8 mouse cellular contexts compared by ENCODE assay signal in genomic region chr2:25863337-25864131, GRCm38 (mm10). TPM values are rescaled to one million over a fixed set of nuclear protein-coding genes. Genes with fewer than 3 reads are reported as not detected.
DNase-seq lines count a peak whose midpoint lies in the region; ATAC-seq and TF ChIP-seq lines count a peak whose summit lies in the region.

Gene Kcnt1 (plus strand): TSS chr2:25863734.

- H3K36me3 ChIP-seq in megakaryocyte, embryonic 14.5 days (replicated peaks; ENCODE audit: low read length), result no peaks in the 10 kb centered on the region
- H3K36me3 ChIP-seq in heart, embryonic 15.5 days, result no peaks in the 10 kb centered on the region
- no peaks in the 10 kb centered on the region for H3K36me3 ChIP-seq in lung, embryonic 14.5 days (ENCODE audit: insufficient read depth)

- H3K9me3 ChIP-seq in megakaryocyte, embryonic 14.5 days, result peaks cover 11% of the 10 kb centered on the region
- no peaks in the 10 kb centered on the region for H3K9me3 ChIP-seq in heart, embryonic 15.5 days (replicated peaks)
- no peaks in the 10 kb centered on the region for H3K9me3 ChIP-seq in lung, embryonic 14.5 days (ENCODE audit: low read depth, low read length)

- no peak within 1 kb of the TSS for H3K9ac ChIP-seq in heart, embryonic 15.5 days
- H3K9ac ChIP-seq in lung, embryonic 14.5 days, result peak within 1 kb of the TSS; percentile 26; the same call in 1 of the 2 replicates

- peaks cover 90% of the 10 kb centered on the region for H3K27me3 ChIP-seq in megakaryocyte, embryonic 14.5 days (replicated peaks)
- peaks cover 59% of the 10 kb centered on the region for H3K27me3 ChIP-seq in heart, embryonic 15.5 days
- peaks cover 28% of the 10 kb centered on the region for H3K27me3 ChIP-seq in lung, embryonic 14.5 days (ENCODE audit: insufficient read depth, low read length)

- peak within 1 kb of the TSS; percentile 80 for H3K4me2 ChIP-seq in heart, embryonic 15.5 days
- peak within 1 kb of the TSS; percentile 88 for H3K4me2 ChIP-seq in lung, embryonic 14.5 days

- H3K4me1 ChIP-seq in megakaryocyte, embryonic 14.5 days, result peaks cover 29% of the 10 kb centered on the region
- H3K4me1 ChIP-seq in heart, embryonic 15.5 days (replicated peaks), result peaks cover 15% of the 10 kb centered on the region
- peaks cover 8% of the 10 kb centered on the region; the same call in 1 of the 2 replicates for H3K4me1 ChIP-seq in lung, embryonic 14.5 days (ENCODE audit: insufficient read depth)

- no peak for TF ChIP-seq CTCF in lung, embryonic 14.5 days (IDR thresholded peaks at IDR 0.05; ENCODE audit: low read depth)

- peak; percentile 72 to 80 for DNase-seq in cerebellum, postnatal 25 days
- peak; percentile 65 for DNase-seq in kidney, postnatal 14 days
- peak; percentile 70 for DNase-seq in lung, embryonic 14.5 days
- peak; percentile 53 for DNase-seq in retina, embryonic 14.5 days (ENCODE audit: low spot score)
- no peak for DNase-seq in gastrocnemius, postnatal 25 days

- peak within 1 kb of the TSS; percentile 64 for H3K4me3 ChIP-seq in megakaryocyte, embryonic 14.5 days (replicated peaks)
- peak within 1 kb of the TSS; percentile 45 for H3K4me3 ChIP-seq in heart, embryonic 15.5 days
- peak within 1 kb of the TSS; percentile 40 for H3K4me3 ChIP-seq in lung, embryonic 14.5 days (ENCODE audit: low read depth, low read length)

- ATAC-seq in megakaryocyte, adult 5-6 weeks (ENCODE audit: poor library complexity, severe bottlenecking), result no peak
- no peak for ATAC-seq in heart, embryonic 15.5 days (replicated peaks; ENCODE audit: insufficient number of reproducible peaks, insufficient read depth, low FRiP score, low read depth)
- ATAC-seq in lung, embryonic 14.5 days (ENCODE audit: insufficient read depth), result peak; percentile 38; the same call in 1 of the 2 replicates

- WGBS in heart, embryonic 15.5 days, result 1% methylated on average over 53 of the region's 53 CpGs
- WGBS in lung, embryonic 14.5 days, result 1% methylated on average over 53 of the region's 53 CpGs

- no peak within 1 kb of the TSS for H3K27ac ChIP-seq in heart, embryonic 15.5 days
- no peak within 1 kb of the TSS for H3K27ac ChIP-seq in lung, embryonic 14.5 days (ENCODE audit: low read depth)

RNA-seq across cellular contexts. Expression of gene Kcnt1, which starts in this region (rescaled TPM):
- polyA plus RNA-seq in megakaryocyte, embryonic 14.5 days (2012; ENCODE audit: insufficient read depth, low replicate concordance), result not detected in 2 replicates
- total RNA-seq in megakaryocyte, adult 5-6 weeks (2015), result not detected in 2 replicates
- not detected in 2 replicates for total RNA-seq in megakaryocyte, adult 5-6 weeks (2017)
- 0.57 TPM in 1 of 2 replicates, not detected in the other for polyA plus RNA-seq in heart, embryonic 15.5 days (2015; fragmentation: Nextera tagmentation; extraction: Ambion mirVana)
- polyA plus RNA-seq in lung, embryonic 14.5 days (2014; fragmentation: Nextera tagmentation; extraction: Ambion mirVana), result 0.14 and 0.22 TPM in 2 replicates
- total RNA-seq in gastrocnemius, postnatal 25 days (2021), result under 1 TPM in 1 of 2 experiments, not detected in 1; 0.27 TPM

Comparison
In these comparisons a context has a peak if more than half of its experiments do, and no peak if none do; other contexts are left out.
1. Peak in DNase-seq, ATAC-seq, H3K4me3 ChIP-seq, H3K9ac ChIP-seq and H3K4me2 ChIP-seq in lung, embryonic 14.5 days; RNA of the gene not detected or under 1 TPM.